Mouse (Mus musculus) limb, embryonic 11.5 days (tissue): ENCODE results near the gene Syce3. TPM values are rescaled to one million over a fixed set of nuclear protein-coding genes. Genes with fewer than 3 reads are reported as not detected.

Source experiments
- ATAC-seq: fragments of 200-750 bp; cut with Nextera tagmentation; 2 replicates; pipeline ENCODE4 v1.8.0; 2017; ENCODE audit warnings: low read depth; ENCODE audit not compliant: insufficient number of reproducible peaks, low FRiP score, low TSS enrichment
- DNase-seq: peaks from one replicate; pipeline ENCODE4 v3.0.0-alpha.2; 2015; ENCODE audit warnings: low spot score
- H3K27ac ChIP-seq: fragments of 300-500 bp; sonication (generic); replicated peaks from 2 replicates; pipeline ENCODE4 v1.5.1; 2014; ENCODE audit warnings: low read depth, mild to moderate bottlenecking, low read length
- H3K27me3 ChIP-seq: fragments of 300-500 bp; sonication (generic); 2 replicates; pipeline ENCODE4 v1.6.1; 2014; ENCODE audit warnings: mild to moderate bottlenecking, low read length, mixed read lengths; ENCODE audit not compliant: control insufficient read depth, insufficient read depth
- H3K36me3 ChIP-seq: fragments of 300-500 bp; sonication (generic); 2 replicates; pipeline ENCODE4 v1.6.1; 2014; ENCODE audit warnings: mild to moderate bottlenecking, low read length, moderate library complexity, mixed read lengths; ENCODE audit not compliant: control insufficient read depth, insufficient read depth
- H3K4me1 ChIP-seq: fragments of 300-500 bp; sonication (generic); 2 replicates; pipeline ENCODE4 v1.6.1; 2014; ENCODE audit warnings: low read length, mixed read lengths; ENCODE audit not compliant: control insufficient read depth, insufficient read depth
- H3K4me2 ChIP-seq: fragments of 300-500 bp; sonication (generic); 2 replicates; pipeline ENCODE4 v1.6.1; 2014; ENCODE audit warnings: low read depth, mild to moderate bottlenecking, moderate library complexity; ENCODE audit not compliant: severe bottlenecking
- H3K4me3 ChIP-seq: fragments of 300-500 bp; sonication (generic); 2 replicates; pipeline ENCODE4 v1.5.1; 2014; ENCODE audit warnings: low read depth, low read length
- H3K9ac ChIP-seq: fragments of 300-500 bp; sonication (generic); 2 replicates; pipeline ENCODE4 v1.6.1; 2014; ENCODE audit warnings: mild to moderate bottlenecking, low read length
- H3K9me3 ChIP-seq: fragments of 300-500 bp; sonication (generic); 2 replicates; pipeline ENCODE4 v1.6.1; 2016; ENCODE audit warnings: low read length; ENCODE audit not compliant: control insufficient read depth
- WGBS: fragments of 180-500 bp; shearing (Covaris S2); extraction: QIAGEN DNeasy Blood & Tissue Kit; methylation state at CpG from one replicate; pipeline ENCODE4 v1.1.7; 2014; 5-methylcytosine and 5-hydroxymethylcytosine counted together
- polyA plus RNA-seq: library from polyadenylated mRNA; unstranded; fragments of >200 nt; fragmentation: Nextera tagmentation; extraction: Ambion mirVana; gene quantifications from 2 replicates; pipeline ENCODE4 v1.2.1, GENCODE M21; 2014

The Syce3 gene
- polyA plus RNA-seq, 1 experiment from 2014 or later, result not detected

GRCm38 (mm10) chr15:89354455-89354854, 55.8 kb downstream of the Syce3 start:
- Histone ChIP-seq H3K9ac (peak overlapping the region; percentile 81), H3K9me3 (no peaks in the 10 kb centered on the region), H3K27me3 (no peaks in the 10 kb centered on the region), H3K4me3 (peak overlapping the region; percentile 86), H3K27ac (no peak overlapping the region), H3K36me3 (peaks cover 15% of the 10 kb centered on the region), H3K4me2 (peak overlapping the region; percentile 75), H3K4me1 (peaks cover 8% of the 10 kb centered on the region; the same call in 1 of the 2 replicates)
- 84% methylated on average over 7 of the region's 7 CpGs for WGBS
- DNase-seq, result no peak
- no peak for ATAC-seq

DNA sequence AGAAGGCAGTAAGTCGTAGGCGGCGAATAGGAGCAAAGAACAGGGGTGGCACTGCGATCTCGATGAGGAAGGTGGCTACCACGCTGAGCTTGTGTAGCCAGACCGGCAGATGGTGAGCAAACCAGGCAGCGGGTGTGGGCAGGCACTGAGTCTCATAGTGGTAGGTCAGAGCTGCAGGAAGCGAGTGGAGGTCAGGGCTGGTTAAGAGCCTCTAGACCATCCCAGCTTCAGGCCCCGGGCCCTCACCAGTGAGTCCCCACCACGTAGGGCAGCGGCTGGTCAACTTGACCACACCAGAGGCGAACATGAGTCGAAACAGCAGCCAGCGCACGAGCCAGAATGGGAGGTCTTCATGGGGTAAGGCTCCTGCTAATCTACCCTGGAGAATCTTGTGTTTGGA, 56.5 kb downstream of the Syce3 start:
- Histone ChIP-seq H3K36me3 (peaks cover 15% of the 10 kb centered on the region), H3K9ac (no peak overlapping the region; the same call in 1 of the 2 replicates), H3K4me2 (peak overlapping the region; percentile 75; the same call in 1 of the 2 replicates), H3K27ac (no peak overlapping the region), H3K4me1 (peaks cover 8% of the 10 kb centered on the region; the same call in 1 of the 2 replicates), H3K9me3 (no peaks in the 10 kb centered on the region), H3K4me3 (no peak overlapping the region), H3K27me3 (no peaks in the 10 kb centered on the region)
- 97% methylated on average over 16 of the region's 16 CpGs for WGBS
- no peak for ATAC-seq
- no peak for DNase-seq

DNA sequence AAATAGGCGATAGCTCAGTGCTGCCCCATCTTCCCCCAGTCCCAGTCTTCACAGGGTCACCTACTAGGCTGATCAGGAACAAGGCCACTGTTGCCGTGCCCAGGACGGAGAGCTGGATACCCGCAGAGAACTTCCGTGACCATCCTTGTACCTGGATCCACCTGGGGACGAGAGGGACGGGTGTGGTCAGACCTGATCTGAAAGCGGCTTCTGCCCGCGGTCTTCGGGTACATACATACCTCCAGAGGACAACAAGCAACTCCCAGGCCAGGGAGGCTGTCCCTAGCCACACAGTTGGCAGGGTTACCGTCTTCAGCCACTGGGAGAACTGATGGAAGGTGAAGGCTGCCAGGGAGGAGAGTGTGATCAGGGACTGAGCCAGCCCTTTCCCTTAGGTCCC, 57.5 kb downstream of the Syce3 start:
- WGBS, result 92% methylated on average over 12 of the region's 12 CpGs
- DNase-seq, result no peak
- Histone ChIP-seq H3K27ac (no peak overlapping the region), H3K36me3 (peaks cover 15% of the 10 kb centered on the region), H3K4me3 (no peak overlapping the region), H3K9ac (no peak overlapping the region), H3K4me2 (no peak overlapping the region), H3K27me3 (no peaks in the 10 kb centered on the region), H3K4me1 (peaks cover 8% of the 10 kb centered on the region; the same call in 1 of the 2 replicates), H3K9me3 (no peaks in the 10 kb centered on the region)
- no peak for ATAC-seq

GRCm38 (mm10) chr15:89352054-89352453, 58.2 kb downstream of the Syce3 start:
- Histone ChIP-seq H3K9me3 (no peaks in the 10 kb centered on the region), H3K27ac (no peak overlapping the region), H3K4me3 (no peak overlapping the region), H3K27me3 (no peaks in the 10 kb centered on the region), H3K36me3 (peaks cover 15% of the 10 kb centered on the region), H3K9ac (no peak overlapping the region), H3K4me1 (peaks cover 8% of the 10 kb centered on the region; the same call in 1 of the 2 replicates), H3K4me2 (no peak overlapping the region)
- 89% methylated on average over 14 of the region's 14 CpGs for WGBS
- no peak for ATAC-seq
- DNase-seq, result no peak

DNA sequence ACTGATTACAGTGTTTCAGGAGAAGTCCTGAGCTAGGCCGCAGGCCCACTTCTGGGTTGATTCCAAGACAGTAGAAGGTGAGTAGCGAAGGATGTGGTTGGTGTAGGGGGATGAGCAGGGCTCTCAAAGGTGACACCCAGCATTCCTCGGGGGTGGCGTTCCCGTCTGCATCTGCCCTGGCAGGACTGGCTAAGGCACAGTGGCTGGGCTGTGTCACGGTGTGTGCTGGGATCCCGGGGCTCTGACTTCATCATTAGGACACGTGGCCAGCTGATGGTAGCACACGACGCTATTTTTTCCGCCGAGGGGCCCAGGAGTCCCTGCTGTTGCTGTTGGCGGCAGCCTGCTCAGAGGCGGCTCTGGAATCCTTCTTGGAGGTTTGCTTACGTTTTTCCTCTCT, 59.0 kb downstream of the Syce3 start:
- H3K4me3 ChIP-seq, result no peak overlapping the region
- ATAC-seq (no peak), DNase-seq (no peak)
- H3K9ac ChIP-seq, result no peak overlapping the region
- H3K4me1 ChIP-seq, result peaks cover 8% of the 10 kb centered on the region; the same call in 1 of the 2 replicates
- 89% methylated on average over 15 of the region's 15 CpGs for WGBS
- no peaks in the 10 kb centered on the region for H3K9me3 ChIP-seq
- H3K27me3 ChIP-seq, result no peaks in the 10 kb centered on the region
- H3K36me3 ChIP-seq, result peaks cover 15% of the 10 kb centered on the region
- H3K4me2 ChIP-seq, result no peak overlapping the region
- no peak overlapping the region for H3K27ac ChIP-seq

GRCm38 (mm10) chr15:89350447-89350846, 59.9 kb downstream of the Syce3 start:
- Histone ChIP-seq H3K4me3 (no peak overlapping the region), H3K27ac (no peak overlapping the region), H3K27me3 (no peaks in the 10 kb centered on the region), H3K9me3 (no peaks in the 10 kb centered on the region), H3K9ac (no peak overlapping the region), H3K4me2 (no peak overlapping the region), H3K4me1 (peaks cover 8% of the 10 kb centered on the region; the same call in 1 of the 2 replicates), H3K36me3 (peaks cover 15% of the 10 kb centered on the region)
- ATAC-seq, result no peak
- no peak for DNase-seq
- 79% methylated on average over 5 of the region's 5 CpGs for WGBS

- no peak overlapping the region for H3K9ac ChIP-seq
- WGBS, result 82% methylated on average over 3 of the region's 3 CpGs
Measured at GRCm38 (mm10) chr15:89343325-89343724, 67.0 kb downstream of the Syce3 start.

GRCm38 (mm10) chr15:89341678-89342077, 68.6 kb downstream of the Syce3 start:
- no peak for DNase-seq
- Histone ChIP-seq H3K9ac (no peak overlapping the region), H3K27me3 (no peaks in the 10 kb centered on the region), H3K36me3 (no peaks in the 10 kb centered on the region), H3K4me1 (no peaks in the 10 kb centered on the region), H3K9me3 (no peaks in the 10 kb centered on the region), H3K27ac (no peak overlapping the region), H3K4me2 (no peak overlapping the region), H3K4me3 (no peak overlapping the region)
- ATAC-seq, result no peak
- 48% methylated on average over 1 of the region's 1 CpGs for WGBS

More at GRCm38 (mm10) chr15:89343325-89343724, 67.0 kb downstream of the Syce3 start:
- no peak overlapping the region for H3K4me2 ChIP-seq
- no peak overlapping the region for H3K27ac ChIP-seq
- H3K36me3 ChIP-seq, result no peaks in the 10 kb centered on the region
- no peaks in the 10 kb centered on the region for H3K4me1 ChIP-seq
- H3K4me3 ChIP-seq, result no peak overlapping the region
- no peaks in the 10 kb centered on the region for H3K27me3 ChIP-seq
- no peaks in the 10 kb centered on the region for H3K9me3 ChIP-seq
- no peak for ATAC-seq
- no peak for DNase-seq
